Mouse (Mus musculus) layer of hippocampus, postnatal 10 days (tissue): Measurements from ENCODE around the gene Upk1a. TPM values are rescaled to one million over a fixed set of nuclear protein-coding genes. Genes with fewer than 3 reads are reported as not detected.

Source experiments
- microRNA-seq, 2 experiments: library from miRNA; unstranded; fragments of <30 nt; microRNA quantifications; one replicate each; pipeline ENCODE4 v1.2.0; 2021
- total RNA-seq, 2 experiments: library from RNA; stranded (reverse); gene quantifications; 2 replicates each; pipeline ENCODE4 v1.2.3; 2021

The Upk1a gene
- total RNA-seq, 2 experiments from 2014 or later = 0.22 to 0.34 TPM

Small RNAs within 50 kb of the gene (microRNA-seq; reads per million reads assigned to microRNA genes)
- gene Mir3569 = 0.67 to 0.98 reads per million in 2 experiments

Other genes with a start within 250 kb of the Upk1a start
- 10 to 100 TPM; 21.9 to 24.0 TPM for gene Tyrobp, start 199.1 kb downstream of the Upk1a start, total RNA-seq
- 1 to 10 TPM in 1 of 2 experiments, under 1 TPM in 1; 0.91 to 1.8 TPM for gene Hcst, start 193.0 kb downstream of the Upk1a start, total RNA-seq
- 1 to 10 TPM; 2.2 to 3.0 TPM for gene Nfkbid, start 191.1 kb downstream of the Upk1a start, total RNA-seq
- 100 to 1,000 TPM; 831 to 849 TPM for gene Aplp1, start 167.3 kb downstream of the Upk1a start, total RNA-seq
- gene Kirrel2, start 155.2 kb downstream of the Upk1a start, total RNA-seq = 1 to 10 TPM; 3.9 to 5.3 TPM
- gene Nphs1, start 154.5 kb downstream of the Upk1a start, total RNA-seq = under 1 TPM; 0.55 to 0.62 TPM
- gene Prodh2, start 119.2 kb downstream of the Upk1a start, total RNA-seq = under 1 TPM in 1 of 2 experiments, not detected in 1; 0.69 TPM
- gene Arhgap33, start 77.8 kb downstream of the Upk1a start, total RNA-seq = 100 to 1,000 TPM; 218 to 232 TPM
- 1 to 10 TPM; 5.3 to 5.6 TPM for gene Hspb6, start 60.7 kb downstream of the Upk1a start, total RNA-seq
- gene Proser3, start 60.5 kb downstream of the Upk1a start, total RNA-seq = 1 to 10 TPM; 3.4 to 4.4 TPM
- gene Lin37, start 53.0 kb downstream of the Upk1a start, total RNA-seq = 10 to 100 TPM; 28.2 to 36.6 TPM
- 10 to 100 TPM; 49.4 to 52.5 TPM for gene U2af1l4, start 49.5 kb downstream of the Upk1a start, total RNA-seq
- 1 to 10 TPM; 4.8 to 5.8 TPM for gene Gm49396, start 49.5 kb downstream of the Upk1a start, total RNA-seq
- gene Psenen, start 49.2 kb downstream of the Upk1a start, total RNA-seq = 10 to 100 TPM; 79.4 to 87.1 TPM
- gene Igflr1, start 47.4 kb downstream of the Upk1a start, total RNA-seq = 1 to 10 TPM; 2.4 to 2.8 TPM
- 10 to 100 TPM; 57.8 to 59.8 TPM for gene Kmt2b, start 24.1 kb downstream of the Upk1a start, total RNA-seq
- gene Zbtb32, start 13.9 kb downstream of the Upk1a start, total RNA-seq = not detected
- 100 to 1,000 TPM; 719 to 852 TPM for gene Cox6b1, start 13.3 kb upstream of the Upk1a start, total RNA-seq
- not detected for gene Etv2, start 23.0 kb upstream of the Upk1a start, total RNA-seq
- gene Rbm42, start 37.5 kb upstream of the Upk1a start, total RNA-seq = 10 to 100 TPM; 75.3 to 79.9 TPM
- gene Haus5, start 52.1 kb upstream of the Upk1a start, total RNA-seq = 1 to 10 TPM; 7.0 to 7.4 TPM
- gene Pmis2, start 58.8 kb upstream of the Upk1a start, total RNA-seq = not detected
- gene 2200002J24Rik, start 86.1 kb upstream of the Upk1a start, total RNA-seq = not detected
- 1 to 10 TPM; 3.1 to 3.8 TPM for gene Atp4a, start 99.4 kb upstream of the Upk1a start, total RNA-seq
- 100 to 1,000 TPM; 117 to 141 TPM for gene Tmem147, start 116.7 kb upstream of the Upk1a start, total RNA-seq
- not detected for gene Gapdhs, start 130.8 kb upstream of the Upk1a start, total RNA-seq
- gene Sbsn, start 138.6 kb upstream of the Upk1a start, total RNA-seq = 10 to 100 TPM in 1 of 2 experiments, 1 to 10 TPM in 1; 7.7 to 10.4 TPM
- 1 to 10 TPM; 1.2 to 1.5 TPM for gene Dmkn, start 150.9 kb upstream of the Upk1a start, total RNA-seq
- gene Krtdap, start 175.0 kb upstream of the Upk1a start, total RNA-seq = not detected
- under 1 TPM in 1 of 2 experiments, not detected in 1; 0.25 TPM for gene Ffar2, start 210.9 kb upstream of the Upk1a start, total RNA-seq
- not detected for gene Ffar3, start 243.3 kb upstream of the Upk1a start, total RNA-seq
- gene Ffar1, start 248.7 kb upstream of the Upk1a start, total RNA-seq = not detected